Mouse (Mus musculus) thymus, adult 18-20 months (tissue): ENCODE measurements around the gene Tcf3.
A peak's percentile ranks its signal among the peaks of the same experiment; 100 is the strongest.

ENCODE experiments used
- DNase-seq, 2 experiments: peaks; one replicate each; pipeline ENCODE4 v3.0.0; 2022; ENCODE audit warnings: mixed read lengths in 2 of 2

Tcf3 gene

DNA sequence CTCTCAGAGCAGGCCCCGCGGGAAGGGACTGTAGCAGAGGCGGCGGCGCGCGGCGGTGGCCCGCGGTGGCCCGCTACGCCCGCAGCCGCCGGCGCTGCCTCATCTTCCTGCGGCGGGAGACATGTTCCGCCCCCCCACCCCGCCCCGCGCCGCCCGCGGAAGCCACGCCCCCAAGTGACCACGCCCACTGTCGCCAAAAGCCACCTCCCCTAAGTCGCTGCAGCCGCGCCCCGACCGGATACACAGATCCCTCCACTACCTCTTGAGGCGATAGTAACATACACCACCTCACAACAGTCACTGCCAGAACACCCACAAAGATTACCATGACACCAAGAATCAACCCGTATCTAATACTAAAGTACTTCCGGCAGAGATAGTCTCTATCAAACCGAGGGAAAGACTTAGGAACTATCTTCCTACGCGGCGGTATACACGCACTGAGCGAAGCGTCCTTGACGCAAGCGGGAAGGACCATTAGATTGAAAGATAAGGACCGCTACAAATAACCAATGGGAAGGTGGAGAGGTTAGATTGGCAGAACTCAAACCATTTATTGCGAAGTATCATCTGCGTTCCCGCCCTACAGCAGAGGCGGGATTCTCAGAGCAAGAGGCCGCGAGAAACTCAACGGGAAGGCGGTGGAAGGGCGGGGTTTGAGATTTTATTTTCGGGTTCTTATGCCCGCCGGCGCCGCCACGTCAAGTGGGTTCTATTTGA is at the start of gene Tcf3:
TSS of gene Tcf3 (minus strand) at position 135 of the 720 bp plus-strand sequence.
- DNase-seq: peak; percentile 87 to 93

DNA sequence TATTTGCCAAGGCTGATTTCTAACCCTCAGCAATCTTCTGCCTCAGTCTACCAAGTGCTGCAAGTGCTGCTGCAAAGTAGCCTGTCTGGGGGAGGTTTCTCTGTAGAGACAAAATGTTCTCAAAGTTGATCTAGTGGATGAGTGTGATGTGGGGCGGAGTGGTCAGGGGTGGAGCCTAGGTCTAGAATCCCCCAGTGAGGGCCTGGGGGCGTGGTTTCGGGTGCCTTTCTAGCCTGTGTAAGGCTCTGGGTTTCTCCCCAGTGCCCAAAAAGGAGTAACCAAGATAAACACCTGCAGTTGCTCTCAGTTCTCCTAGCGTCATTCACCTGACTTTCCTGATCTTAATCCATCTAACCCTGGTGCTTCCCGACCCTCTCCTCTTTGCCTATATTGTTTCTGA is 47.6 kb upstream of the Tcf3 start:
- no peak for DNase-seq

DNA sequence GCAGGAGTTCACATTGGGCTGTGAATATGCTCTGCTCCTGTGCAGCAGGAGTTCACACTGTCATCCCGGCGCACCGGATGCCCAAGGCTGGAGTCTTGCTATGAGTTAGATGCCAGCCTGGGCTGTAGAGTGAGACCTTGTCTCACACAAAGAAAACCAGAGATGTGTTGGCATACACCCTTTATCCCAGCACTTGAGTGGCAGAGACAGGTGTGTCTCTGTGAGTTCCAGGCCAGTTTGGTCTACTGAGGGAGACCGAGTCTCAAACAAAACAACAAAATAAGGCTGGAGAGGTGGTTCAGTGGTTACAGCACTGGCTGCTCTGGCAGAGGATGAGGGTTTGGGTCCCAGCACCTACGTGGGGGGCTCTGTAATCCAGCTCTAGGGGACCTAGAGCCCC is 45.1 kb upstream of the Tcf3 start:
- DNase-seq: no peak

DNA sequence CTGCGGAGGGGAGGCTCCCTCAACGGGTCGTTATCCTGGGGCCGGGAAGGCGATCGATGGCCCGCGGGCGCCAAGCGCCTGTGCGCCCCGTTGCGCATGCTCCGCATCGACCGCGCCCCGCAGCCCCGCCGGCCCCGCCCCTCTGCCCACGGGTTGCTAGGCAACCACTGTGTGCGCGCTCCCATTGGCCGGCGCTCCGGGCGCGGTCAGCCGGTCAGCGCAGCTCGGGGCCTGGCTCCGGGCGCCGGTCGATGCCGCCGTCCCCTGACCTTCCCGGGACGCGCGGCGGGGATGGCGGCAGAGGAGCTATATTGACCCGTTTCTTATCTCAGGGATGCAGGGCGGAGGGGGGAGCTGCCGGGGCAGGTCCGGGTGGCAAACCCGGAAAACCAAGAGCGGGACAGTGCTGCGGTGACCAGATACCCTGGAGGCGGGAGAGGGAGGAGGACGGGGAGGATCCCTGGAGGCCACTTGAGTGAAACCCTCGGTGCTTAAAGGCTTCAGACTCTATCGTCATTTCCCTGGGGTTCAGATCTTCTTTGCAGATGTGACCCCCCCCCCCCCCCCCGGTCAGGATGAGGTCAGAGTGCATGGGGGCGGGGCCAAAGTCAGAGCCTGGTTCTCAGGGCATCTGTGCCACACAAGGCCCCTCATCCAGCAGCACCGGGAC is 42.0 kb upstream of the Tcf3 start:
- DNase-seq: peak; percentile 66 to 68

DNA sequence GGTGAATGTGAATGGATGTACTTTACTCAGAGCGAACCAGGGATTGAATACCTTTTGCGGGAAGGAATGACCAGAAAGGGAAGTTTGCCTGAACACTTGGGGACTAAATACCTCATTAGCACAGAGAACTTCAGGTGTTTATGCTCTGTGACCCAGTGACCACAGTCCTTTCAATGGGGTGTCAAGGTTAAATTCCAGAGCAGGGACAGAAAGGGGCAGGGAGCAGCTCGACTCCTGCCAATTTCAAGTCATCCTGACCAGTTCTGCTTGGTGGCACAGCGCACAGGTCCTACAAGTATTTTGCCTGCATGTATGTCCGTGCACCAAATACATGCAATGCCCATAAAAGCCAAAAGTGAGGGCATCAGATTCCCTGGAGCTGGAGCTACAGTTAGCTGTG is 31.6 kb upstream of the Tcf3 start:
- no peak for DNase-seq

- no peak for DNase-seq
Observed at GRCm38 (mm10) chr10:80464381-80465035, 31.1 kb upstream of the Tcf3 start.

DNA sequence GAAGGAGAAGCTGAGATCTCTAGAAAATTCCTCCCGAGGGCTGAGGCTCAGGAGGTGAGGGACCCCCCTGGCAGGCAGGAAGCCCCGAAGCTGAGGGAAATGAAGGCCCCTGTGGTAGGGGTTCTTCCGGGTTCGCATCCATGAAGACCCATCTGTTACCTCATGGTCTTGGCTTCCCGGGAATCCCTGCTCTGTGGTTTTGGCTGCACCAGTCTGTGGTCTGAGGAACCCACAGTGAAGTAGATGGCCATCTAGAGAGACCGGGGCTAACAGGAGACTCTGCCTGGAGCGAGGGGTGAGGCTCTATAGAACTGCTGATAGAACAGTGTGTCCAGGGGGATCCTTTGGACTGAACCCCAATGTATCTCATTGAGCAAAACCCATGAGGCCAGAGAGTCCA is 27.9 kb upstream of the Tcf3 start:
- no peak for DNase-seq

DNA sequence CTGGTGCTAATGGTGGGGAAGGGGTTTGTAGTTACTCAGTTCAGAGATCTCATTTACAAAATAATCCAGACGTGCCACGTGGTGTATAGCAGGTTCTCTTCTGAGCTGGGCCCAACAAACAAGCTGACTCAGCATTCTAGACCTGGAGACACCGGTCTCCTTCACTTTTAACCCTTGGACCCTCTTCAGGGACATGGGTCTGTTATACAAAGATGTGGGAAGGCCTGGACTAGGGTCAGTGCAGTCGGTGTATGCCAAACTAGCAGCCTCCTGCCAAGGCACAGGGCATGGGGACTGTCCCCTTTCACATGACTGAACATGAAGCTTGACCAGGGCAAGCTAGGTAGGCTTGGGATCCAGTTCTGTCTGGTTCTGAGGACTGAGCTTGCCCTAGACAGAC is 26.9 kb upstream of the Tcf3 start:
- DNase-seq: no peak

- no peak for DNase-seq
Observed at GRCm38 (mm10) chr10:80459671-80460070, 26.2 kb upstream of the Tcf3 start.

DNA sequence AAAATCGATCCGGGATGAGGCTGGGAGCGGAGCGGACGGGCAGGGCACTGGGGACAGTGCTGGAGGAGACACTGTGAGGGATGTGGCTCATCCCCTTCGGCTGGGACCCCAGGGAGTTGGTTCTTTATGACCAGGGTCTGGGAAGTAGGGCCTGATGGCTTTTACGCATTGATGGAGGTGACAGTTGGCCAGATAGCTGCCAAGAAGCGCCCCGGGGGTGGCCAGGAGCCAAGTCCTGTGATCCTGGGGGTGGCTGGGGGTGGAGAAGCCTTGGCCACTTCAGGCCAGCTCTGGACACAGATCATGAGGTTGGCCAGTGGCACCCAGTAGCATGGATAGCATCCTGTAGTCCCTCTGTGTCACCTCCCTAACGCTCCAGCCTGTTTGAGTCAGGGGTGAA is 25.8 kb upstream of the Tcf3 start:
- DNase-seq: no peak

DNA sequence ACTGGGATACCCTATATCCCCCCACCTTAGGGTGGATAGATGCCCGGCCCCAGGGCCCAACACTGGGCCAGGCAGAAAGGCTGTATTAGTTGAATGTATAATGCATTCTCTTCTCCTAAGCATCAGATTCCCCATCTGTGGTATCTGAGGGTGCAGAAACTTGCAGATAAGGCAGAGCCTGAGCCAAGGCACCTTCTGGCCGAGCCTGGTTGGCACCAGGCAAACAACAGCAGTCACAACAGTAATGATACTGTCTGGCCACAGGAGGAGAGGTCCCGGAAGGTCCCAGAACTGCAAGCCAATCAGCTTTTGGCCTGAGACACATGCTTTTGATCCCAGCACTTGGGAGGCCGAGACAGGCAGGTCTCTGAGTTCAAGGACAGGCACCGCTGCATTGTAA is 22.2 kb upstream of the Tcf3 start:
- DNase-seq: no peak

DNA sequence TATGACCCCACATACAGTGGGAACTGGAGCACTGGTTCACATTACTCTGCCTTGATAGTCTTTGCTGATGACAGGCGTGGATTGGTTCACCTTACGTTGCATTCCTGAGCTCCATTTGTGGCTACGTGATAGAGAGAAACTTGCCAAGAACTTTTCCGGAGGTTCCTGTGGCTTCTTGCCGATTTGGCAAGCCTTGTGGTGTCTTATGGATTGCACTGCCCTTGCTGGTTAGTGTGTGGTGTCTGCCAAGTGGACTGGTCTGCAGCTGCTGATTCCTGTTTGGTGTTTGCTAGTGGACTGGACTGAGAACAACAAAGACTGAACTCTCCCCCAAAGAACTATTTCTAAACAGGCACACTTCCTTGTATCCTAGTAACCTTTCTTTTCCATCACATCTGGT is 21.3 kb upstream of the Tcf3 start:
- no peak for DNase-seq

DNA sequence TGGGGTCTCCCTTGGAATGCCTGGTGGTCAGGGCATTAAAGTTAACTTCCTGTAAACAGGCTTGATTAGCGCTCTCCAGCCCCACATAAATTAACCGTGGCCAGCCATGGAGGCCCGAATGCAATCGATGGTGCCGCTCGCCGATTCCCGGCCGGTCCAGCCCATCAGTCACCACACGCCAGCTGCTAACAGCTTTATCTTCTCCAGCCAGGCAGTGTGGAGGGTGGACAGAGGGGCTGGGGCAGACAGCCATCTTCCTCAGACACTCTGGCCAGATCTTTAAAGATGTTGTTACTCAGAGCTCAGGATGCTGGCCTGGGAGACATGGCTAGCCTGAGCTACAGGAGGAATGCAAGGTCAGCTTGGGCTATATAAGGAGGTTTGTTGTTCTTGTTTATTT is 20.2 kb upstream of the Tcf3 start:
- DNase-seq: no peak

- DNase-seq: no peak
Observed at GRCm38 (mm10) chr10:80450599-80450998, 17.2 kb upstream of the Tcf3 start.

DNA sequence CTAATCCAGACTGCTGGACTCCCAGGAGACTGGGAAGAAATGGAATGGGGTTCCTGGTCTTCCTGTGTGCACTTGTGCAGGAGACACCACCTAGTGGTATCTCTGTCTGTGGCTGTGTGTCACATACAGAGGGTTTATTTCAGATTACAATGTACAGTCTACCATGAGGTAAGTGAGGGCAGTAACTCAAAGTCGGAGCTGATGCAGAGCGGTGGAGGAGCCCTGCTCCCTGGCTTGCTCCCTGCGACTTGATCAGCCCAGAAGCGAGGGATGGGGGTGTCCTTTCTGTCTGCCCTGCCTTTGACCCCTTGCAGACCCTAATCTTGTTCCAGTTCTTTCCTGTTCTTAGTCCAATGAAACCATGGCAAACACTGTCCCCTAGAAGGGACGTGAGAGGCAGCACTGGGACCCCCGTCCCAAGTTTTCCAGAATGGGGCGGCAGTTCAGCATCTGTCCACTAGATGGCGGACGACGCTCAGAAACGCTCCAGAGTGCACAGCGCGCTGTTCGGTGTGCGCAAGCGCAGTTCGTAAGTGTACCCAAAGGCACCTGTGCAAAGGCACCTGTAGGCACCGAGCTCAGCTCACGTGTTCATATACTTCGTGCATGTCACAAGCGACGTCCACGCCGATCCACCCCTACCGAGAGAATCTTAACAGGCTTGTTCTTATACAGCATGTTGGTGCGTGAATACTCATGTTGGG is 12.6 kb upstream of the Tcf3 start:
- DNase-seq: peak; percentile 59 to 74

DNA sequence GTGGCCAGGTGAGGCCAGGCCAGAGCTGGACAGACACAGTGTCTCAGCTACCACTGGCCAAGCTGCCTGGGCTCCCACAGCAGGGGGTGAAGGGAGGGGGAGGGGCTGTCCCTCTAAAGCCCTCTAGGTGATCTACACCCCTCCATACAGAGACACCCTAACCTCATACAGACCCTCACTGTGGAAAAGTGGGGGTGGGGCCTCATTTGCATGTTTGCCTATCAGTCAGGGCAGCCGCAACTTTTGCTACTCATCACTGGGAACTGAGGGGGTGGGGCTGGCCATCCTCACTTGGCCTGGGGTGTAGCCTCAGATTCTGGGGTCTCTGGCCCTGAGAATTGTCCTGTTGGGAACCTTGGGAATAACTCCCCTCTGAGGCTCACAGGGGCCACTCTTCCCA is 11.6 kb upstream of the Tcf3 start:
- no peak for DNase-seq

- DNase-seq: no peak
Observed at GRCm38 (mm10) chr10:80444339-80445045, 11.0 kb upstream of the Tcf3 start.

- no peak for DNase-seq
Observed at GRCm38 (mm10) chr10:80443575-80444278, 10.3 kb upstream of the Tcf3 start.

GRCm38 (mm10) chr10:80442989-80443388 is 9.5 kb upstream of the Tcf3 start:
- no peak for DNase-seq

GRCm38 (mm10) chr10:80441598-80441997 is 8.2 kb upstream of the Tcf3 start:
- no peak for DNase-seq

- no peak for DNase-seq
Observed at GRCm38 (mm10) chr10:80440031-80440430, 6.6 kb upstream of the Tcf3 start.

DNA sequence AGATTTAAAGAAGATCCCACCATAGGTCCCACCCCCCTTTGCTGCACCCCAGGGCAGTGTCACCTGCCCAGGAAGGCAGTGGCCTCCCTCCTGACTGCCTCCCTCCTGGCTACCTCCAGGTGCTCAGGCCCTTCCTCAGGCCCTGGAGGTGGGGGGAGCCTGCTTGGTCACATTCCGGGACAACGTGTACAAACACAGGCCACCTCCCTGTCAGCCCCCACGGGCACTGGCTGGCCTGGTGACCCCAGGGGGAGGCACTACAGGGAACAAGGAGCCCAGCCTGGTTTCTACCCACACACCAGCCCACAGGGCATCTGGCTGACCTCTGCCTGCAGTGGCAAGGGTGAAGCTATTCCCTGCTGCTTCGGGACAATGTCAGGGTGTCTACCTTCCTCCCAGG is 4.5 kb upstream of the Tcf3 start:
- no peak for DNase-seq
